Mouse (Mus musculus): ENCODE results near the gene Tomm40l.

Tomm40l gene

DNA sequence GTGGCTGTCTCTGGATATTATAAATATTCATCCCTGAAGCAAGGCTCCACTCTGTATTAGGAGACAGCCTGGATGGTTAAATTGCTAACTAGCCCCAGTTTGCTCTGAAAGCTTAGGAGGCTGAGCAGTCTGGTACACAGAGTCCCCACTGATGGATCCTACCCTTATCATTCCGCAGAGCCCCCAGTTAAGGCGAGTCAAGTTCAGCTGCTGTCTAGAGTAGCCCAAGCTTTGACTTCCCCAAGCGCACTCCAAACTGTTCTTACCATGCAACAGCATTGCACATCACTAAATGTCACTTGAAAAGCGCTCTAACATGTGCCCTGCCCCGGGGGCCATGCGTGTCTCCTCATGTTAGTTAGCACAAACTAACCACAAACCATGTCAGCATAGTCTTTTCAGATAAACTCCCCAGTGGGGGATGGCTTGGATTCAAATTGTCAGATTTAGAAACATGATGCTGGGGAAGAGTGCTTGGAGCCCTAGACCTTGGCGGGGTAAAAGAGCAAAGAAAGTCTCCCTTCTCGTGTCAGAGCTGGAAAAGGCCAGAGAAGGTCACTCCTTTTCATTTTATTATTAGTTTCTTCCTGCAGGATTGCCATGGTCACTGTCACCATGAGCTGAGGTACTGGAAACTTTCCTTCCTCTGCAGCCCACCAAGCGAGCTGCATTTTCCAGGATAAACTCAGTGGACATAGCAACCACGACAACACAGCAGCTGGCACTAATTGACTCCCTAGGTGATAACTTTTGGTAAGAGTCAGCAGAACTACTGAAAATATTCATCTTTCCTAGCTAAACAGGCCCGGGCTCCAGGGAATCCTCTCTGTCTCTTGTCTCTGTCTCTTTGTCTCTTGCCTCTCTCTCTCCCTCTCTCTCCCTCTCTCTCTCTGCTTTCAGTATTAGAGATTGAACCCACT, 28.1 kb downstream of the Tomm40l start:
- no peak for DNase-seq (ENCODE audit: low spot score in 2 of 2)

DNA sequence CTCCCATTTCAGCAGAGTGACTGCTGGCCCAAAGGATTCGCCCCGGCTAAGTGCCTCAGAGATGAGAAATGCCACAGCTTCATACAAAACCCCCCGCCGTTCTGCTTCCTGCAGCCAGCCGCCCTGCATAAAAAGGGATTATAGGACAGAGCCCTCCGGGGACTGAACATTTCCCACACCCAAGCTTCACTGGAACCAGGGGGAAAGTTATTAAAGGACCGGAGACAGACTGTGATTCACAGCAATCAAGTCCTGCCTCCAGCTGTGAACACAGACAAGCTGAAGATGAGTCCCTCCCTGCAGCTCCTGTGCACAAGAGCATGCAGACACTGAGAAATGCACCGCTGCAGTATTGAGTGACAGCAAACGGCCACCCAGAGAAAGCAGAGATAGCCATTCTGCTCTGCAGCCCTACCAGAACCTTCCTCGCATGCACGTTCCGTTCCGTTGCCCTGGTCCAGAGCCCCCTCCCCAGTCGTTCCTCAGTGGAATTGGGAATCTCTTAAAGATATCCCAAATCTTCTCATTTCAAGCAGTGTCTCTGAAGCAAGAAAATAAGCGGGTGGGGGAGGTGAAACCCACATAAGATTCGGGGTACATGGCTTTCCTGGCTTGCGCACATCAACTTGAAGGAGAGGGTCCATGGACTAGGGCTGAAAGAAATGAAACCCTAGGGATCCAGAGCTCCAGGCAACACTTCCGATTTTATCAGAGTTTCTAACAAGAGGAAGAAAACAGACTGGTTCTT, 29.0 kb downstream of the Tomm40l start:
- DNase-seq (ENCODE audit: low spot score in 2 of 2): no peak

DNA sequence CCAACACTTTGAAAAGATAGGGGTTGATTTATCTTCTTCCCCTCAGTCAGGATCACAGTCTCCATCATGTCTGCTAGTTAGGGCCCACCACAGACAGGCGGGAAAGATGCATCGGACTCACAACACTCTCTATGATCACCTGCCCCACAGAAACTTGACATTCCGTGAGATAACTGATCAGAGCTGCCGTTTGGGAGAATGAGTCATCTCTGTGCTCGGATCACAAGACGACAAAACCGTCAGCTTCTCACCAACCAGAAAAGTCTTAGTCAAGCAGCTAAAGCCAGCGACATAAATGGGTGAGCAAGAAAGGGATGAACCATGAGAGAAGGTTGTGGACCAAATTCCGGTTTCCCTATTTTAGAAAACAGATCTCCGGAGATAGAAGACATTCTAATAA, 30.0 kb downstream of the Tomm40l start:
- DNase-seq (ENCODE audit: low spot score in 2 of 2): no peak

DNA sequence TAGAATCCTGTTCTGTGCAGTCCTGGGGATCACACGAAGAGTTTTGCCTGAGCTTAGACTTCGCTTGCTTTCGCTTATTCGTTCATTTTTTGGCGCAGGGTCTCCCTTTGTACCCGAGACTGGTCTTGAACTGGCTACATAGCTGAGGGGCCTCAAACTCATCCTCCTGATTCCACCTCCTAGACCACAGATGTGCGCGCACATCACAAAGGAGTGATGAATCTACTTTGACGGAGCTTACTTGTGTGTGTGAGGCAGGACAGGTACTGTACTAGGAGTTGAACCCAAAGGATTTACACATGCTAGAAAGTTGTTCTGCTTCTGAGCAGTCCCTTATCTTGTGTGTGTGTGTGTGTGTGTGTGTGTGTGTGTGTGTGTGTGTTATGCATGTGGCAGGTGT, 31.5 kb downstream of the Tomm40l start:
- DNase-seq (ENCODE audit: low spot score in 2 of 2): no peak

DNA sequence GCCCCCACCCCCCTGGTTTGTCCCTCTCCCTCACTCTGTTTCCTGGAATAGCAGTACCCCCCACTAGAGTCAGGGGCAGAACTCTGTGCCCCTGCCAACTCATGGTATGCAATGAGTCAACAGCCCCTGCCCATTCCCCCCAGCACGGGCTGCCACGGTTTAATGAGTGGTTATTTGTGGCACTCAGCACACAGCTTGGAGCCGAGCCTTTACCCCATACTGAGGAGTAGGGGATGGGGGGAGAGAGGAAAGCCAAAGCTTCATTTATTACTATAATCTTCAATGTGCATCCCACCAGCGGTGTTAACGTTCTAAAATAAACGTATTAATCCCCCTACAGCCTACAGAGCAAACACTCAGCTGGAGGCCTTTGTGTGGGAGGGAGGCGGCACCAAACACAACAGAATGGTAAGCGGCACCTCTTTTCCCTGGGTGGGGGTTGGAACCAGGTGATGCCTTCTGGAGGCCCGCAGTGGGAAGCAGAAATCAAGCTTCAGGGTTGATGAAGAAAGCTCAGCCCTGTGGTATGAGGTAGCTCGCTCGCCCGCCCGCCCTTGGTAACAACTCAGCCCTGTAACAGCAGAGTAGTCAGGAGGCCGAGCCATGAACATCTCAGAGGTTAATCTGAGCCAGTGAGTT, 32.7 kb downstream of the Tomm40l start:
- DNase-seq (ENCODE audit: low spot score in 2 of 2): no peak

DNA sequence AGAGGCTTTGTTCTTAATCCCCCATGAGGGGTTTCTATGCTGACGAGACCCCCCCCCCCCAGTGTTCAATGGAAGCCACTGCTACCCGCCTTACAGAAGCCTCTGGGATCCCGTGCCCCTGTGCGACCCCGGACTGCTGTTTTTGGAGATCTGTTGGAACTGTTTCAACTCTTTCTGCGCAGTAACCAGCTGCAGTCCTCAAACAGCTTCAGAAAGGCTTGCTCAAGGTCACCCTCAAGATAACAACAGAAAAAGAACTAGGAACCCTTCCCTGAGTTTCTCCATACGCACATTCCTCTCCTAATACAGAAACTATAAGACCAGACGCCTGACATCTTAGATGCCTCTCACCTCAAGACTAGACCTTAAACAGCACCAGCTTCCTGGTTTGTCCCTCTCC, 33.3 kb downstream of the Tomm40l start:
- DNase-seq (ENCODE audit: low spot score in 2 of 2): no peak

DNA sequence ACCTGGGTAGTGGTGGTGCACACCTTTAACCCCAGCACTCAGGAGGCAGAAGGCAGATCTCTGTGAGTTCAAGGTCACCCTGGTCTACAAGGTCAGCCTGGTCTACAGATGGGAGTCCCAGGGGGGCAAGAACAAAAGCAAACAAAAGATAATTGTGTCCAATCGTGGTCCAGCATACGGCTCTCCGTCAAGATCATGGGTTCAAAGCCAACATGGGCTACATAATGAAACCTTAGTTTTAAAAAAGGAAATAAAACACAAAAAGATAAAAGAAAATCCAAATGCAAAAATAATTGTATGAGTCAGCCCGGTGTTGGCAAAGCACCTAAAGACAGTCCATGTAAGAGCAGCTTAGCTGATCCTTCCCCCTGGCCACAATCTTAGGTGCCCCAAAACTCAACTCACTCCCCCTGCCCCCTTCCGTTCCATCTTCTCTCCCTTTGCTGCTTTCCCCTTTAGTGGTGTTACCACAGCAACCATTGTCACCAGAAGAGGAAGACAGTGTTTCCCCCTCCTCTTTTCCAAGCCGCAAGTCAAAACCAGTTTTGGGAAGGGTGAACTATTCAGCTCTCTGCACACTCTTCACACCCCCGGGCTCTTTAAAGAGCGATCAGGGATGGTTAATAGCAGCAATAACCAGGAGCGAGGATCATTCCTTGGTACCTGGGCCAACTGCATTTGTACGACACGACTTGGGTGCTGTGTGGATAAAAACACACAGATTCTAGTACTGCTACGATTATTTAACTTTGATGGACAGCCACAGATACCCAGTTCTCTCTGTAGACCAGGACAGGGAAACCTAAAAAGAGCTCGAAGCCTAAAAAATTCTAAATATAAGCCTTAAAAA, 34.2 kb downstream of the Tomm40l start:
- no peak for DNase-seq (ENCODE audit: low spot score in 2 of 2)

- DNase-seq (ENCODE audit: low spot score in 2 of 2): no peak
Observed at GRCm38 (mm10) chr1:171185655-171186054, 36.7 kb downstream of the Tomm40l start.

DNA sequence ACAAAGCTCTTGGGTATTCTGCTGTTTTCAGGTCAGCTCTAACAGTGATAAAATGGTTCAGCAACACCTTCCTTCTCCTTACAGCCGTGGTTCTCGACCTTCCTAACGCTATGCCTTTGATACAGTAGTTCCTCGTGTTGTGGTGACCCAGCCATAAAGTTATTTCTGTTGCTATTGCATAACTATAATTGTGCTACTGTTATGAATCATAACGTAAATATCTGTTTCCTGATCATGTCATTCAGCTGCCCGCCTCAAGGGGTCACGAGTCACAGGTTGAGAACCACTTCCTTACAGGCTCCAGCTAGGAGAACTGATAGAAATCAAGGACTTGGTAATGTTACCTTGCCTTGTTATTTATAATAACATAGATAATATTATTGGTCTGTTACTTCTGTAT, 38.0 kb downstream of the Tomm40l start:
- DNase-seq (ENCODE audit: low spot score in 2 of 2): peak; percentile 41 to 57

DNA sequence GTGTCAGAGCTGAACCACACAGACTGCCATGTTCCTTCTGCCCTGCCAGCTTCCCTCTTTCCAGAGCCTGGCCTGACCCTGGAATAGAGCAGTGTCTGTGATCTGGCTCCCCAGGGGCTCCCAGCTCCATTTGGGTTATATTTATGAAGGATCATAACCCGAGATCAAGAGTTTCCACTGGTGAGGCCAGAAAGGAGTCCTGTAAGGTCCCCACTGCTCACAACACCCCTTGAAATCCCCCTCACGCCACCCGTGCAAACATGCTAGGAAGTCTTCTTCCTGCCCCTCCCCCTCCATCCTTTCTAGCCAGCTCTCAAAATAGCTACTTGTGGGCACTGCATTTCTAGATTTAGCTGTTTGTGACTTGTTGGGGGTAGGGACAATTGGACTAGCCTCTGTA, 38.7 kb downstream of the Tomm40l start:
- no peak for DNase-seq (ENCODE audit: low spot score in 2 of 2)

DNA sequence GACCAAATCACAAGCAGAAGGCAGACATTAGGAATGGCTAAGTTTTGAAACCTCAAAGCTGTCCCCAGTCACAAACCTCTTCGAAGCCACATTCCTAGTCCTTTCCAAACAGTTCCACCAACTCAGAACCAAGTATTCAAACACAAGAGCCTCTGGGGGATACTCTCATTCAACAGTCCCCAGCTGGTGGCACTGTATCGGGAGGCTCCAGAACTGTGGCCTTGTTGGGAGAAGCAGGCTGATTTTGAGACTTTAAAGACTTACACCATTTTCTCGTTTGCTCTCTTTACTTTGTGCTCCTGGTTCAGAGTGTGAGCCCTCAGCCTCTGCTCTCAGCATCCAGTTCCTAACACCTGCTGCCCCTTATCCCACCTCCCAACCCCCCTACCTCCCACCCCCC, 39.3 kb downstream of the Tomm40l start:
- DNase-seq (ENCODE audit: low spot score in 2 of 2): no peak

- DNase-seq (ENCODE audit: low spot score in 2 of 2): no peak
Observed at GRCm38 (mm10) chr1:171179487-171180171, 42.7 kb downstream of the Tomm40l start.

DNA sequence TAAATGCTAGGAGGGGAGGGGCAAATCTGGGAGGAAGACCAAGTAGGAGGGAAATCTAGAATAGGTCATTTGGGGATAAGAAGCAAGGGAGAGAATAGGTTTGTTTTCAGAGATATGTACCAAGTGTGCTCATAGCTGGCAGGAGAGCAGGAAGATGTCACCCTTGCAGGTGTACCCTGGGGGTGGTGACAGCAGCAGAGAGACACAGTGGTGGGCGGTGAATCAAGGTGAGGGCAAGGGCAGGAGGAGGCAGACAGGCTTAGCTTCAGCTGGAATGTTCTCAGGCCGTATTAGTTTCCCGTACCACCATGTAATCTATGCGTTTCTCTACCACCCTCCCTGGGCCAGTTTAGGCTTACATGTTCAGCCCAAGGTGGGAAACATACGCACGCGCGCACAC, 49.5 kb downstream of the Tomm40l start:
- DNase-seq (ENCODE audit: low spot score in 2 of 2): no peak

GRCm38 (mm10) chr1:171171138-171171537, 51.2 kb downstream of the Tomm40l start:
- no peak for DNase-seq (ENCODE audit: low spot score in 2 of 2)

DNA sequence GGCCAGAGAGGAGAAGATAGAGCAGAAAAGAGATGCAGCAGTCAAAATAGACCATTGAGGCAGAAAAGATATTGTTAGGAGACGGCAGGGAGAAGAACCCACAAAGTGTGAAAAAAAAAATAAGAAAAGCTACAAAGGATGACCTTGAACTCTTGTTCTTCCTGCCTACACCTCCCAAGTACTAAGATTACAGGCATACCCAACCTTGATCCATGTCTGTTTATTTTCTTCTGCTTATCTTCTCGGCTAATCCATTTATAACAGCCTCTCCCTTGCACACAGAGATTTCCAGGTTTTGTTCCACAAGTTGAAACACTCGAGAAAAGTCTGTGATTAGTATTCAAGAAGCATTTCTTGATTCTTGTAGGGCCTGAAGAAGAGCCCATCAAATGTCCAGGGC, 52.4 kb downstream of the Tomm40l start:
- DNase-seq (ENCODE audit: low spot score in 2 of 2): no peak

- no peak for DNase-seq (ENCODE audit: low spot score in 2 of 2)
Observed at GRCm38 (mm10) chr1:171168906-171169305, 53.4 kb downstream of the Tomm40l start.

All from natural killer cell, adult 2 months (primary cell).